Mouse (Mus musculus): Measurements from ENCODE around the gene Pttg1ip.

GRCm38 (mm10) chr10:77587091-77587775 is 5.7 kb downstream of the Pttg1ip start:
- TF ChIP-seq POLR2A (IDR thresholded peaks at IDR 0.05; ENCODE audit: borderline replicate concordance, extremely low read depth, insufficient read depth, insufficient read length, poor library complexity, severe bottlenecking), result no peak
- TF ChIP-seq CTCF (IDR thresholded peaks at IDR 0.05; ENCODE audit: borderline replicate concordance, extremely low read depth, insufficient read depth, insufficient read length), result no peak
